Comparison of ENCODE assay signal across 10 mouse cellular contexts in genomic region chr4:137984212-137984611, GRCm38 (mm10). TPM values are rescaled to one million over a fixed set of nuclear protein-coding genes. Genes with fewer than 3 reads are reported as not detected.
DNase-seq lines count a peak whose midpoint lies in the region; ATAC-seq lines count a peak whose summit lies in the region.
"Had no signal": no experiment of that assay in that cellular context is flagged by ENCODE, and none has a peak within 500 bp of the region (broad histone marks: within the 10 kb centered on the region; RNA-seq: fewer than 3 reads in every experiment).

No protein-coding gene starts in this region.

- H3K4me2 ChIP-seq in lung, embryonic 16.5 days (ENCODE audit: low read depth, low read length), result no peak overlapping the region
- H3K4me2 ChIP-seq: heart, embryonic 15.5 days; liver, embryonic 12.5 days had no signal

- no peak overlapping the region for H3K4me3 ChIP-seq in embryonic facial prominence, embryonic 10.5 days
- no peak overlapping the region for H3K4me3 ChIP-seq in lung, embryonic 16.5 days (ENCODE audit: low read length)
- H3K4me3 ChIP-seq: heart, embryonic 15.5 days; liver, embryonic 12.5 days had no signal

- no peaks in the 10 kb centered on the region for H3K9me3 ChIP-seq in embryonic facial prominence, embryonic 10.5 days
- no peaks in the 10 kb centered on the region for H3K9me3 ChIP-seq in lung, embryonic 16.5 days (ENCODE audit: control insufficient read depth, low read length)
- H3K9me3 ChIP-seq: heart, embryonic 15.5 days; liver, embryonic 12.5 days had no signal

- peak; percentile 50 for DNase-seq in kidney, adult 18-20 months
- DNase-seq in kidney, adult 11 months, result no peak
- DNase-seq in embryonic facial prominence, embryonic 10.5 days (ENCODE audit: low spot score), result peak; percentile 49
- peak; percentile 68 for DNase-seq in heart, postnatal 4 days
- no peak for DNase-seq in T-cell, adult 2 months (ENCODE audit: low spot score)
- no peak for DNase-seq in thymus, postnatal 36 days
- DNase-seq: cerebellum, postnatal 36 days had no signal

- no peaks in the 10 kb centered on the region for H3K36me3 ChIP-seq in embryonic facial prominence, embryonic 10.5 days (replicated peaks)
- H3K36me3 ChIP-seq in lung, embryonic 16.5 days (ENCODE audit: control insufficient read depth, insufficient read depth, low read length), result no peaks in the 10 kb centered on the region
- H3K36me3 ChIP-seq: heart, embryonic 15.5 days; liver, embryonic 12.5 days had no signal

- 44% methylated on average over 10 of the region's 10 CpGs for WGBS in embryonic facial prominence, embryonic 10.5 days
- WGBS in lung, embryonic 16.5 days, result 29% methylated on average over 10 of the region's 10 CpGs

- H3K27me3 ChIP-seq in embryonic facial prominence, embryonic 10.5 days (replicated peaks; ENCODE audit: low read depth, poor library complexity, severe bottlenecking), result 0 out of 2 replicates have a peak, but pooled peaks cover 4% of the 10 kb centered on the region
- no peaks in the 10 kb centered on the region; the same call in 1 of the 2 replicates for H3K27me3 ChIP-seq in lung, embryonic 16.5 days (ENCODE audit: control insufficient read depth, insufficient read depth, low read depth, low read length)
- H3K27me3 ChIP-seq: heart, embryonic 15.5 days had no signal

- peak; percentile 54 for ATAC-seq in lung, embryonic 16.5 days (ENCODE audit: low read depth)
- ATAC-seq: liver, embryonic 12.5 days had no signal

- H3K4me1 ChIP-seq in embryonic facial prominence, embryonic 10.5 days, result peaks cover 5% of the 10 kb centered on the region
- H3K4me1 ChIP-seq in lung, embryonic 16.5 days (replicated peaks; ENCODE audit: control insufficient read depth, insufficient read depth, low read length), result peaks cover 5% of the 10 kb centered on the region; the same call in 1 of the 2 replicates
- H3K4me1 ChIP-seq: liver, embryonic 12.5 days had no signal

- no peak overlapping the region for H3K27ac ChIP-seq in embryonic facial prominence, embryonic 10.5 days (replicated peaks)
- no peak overlapping the region for H3K27ac ChIP-seq in lung, embryonic 16.5 days (ENCODE audit: low read length)
- H3K27ac ChIP-seq: heart, embryonic 15.5 days; liver, embryonic 12.5 days had no signal

- H3K9ac ChIP-seq in lung, embryonic 16.5 days (ENCODE audit: low read length), result peak overlapping the region; percentile 5; the same call in 1 of the 2 replicates
- H3K9ac ChIP-seq: heart, embryonic 15.5 days; liver, embryonic 12.5 days had no signal

RNA-seq across cellular contexts. Expression of gene Eif4g3, which starts 8.6 kb away (rescaled TPM):
- 39.7 and 41.9 TPM in 2 replicates for polyA plus RNA-seq in embryonic facial prominence, embryonic 10.5 days (2016; fragmentation: Nextera tagmentation; extraction: Ambion mirVana)
- 10 to 100 TPM; 57.8 to 59.2 TPM for total RNA-seq in heart, postnatal 4 days (2021)
- 23.8 and 24.8 TPM in 2 replicates for polyA plus RNA-seq in lung, embryonic 16.5 days (2015; fragmentation: Nextera tagmentation; extraction: Ambion mirVana)

Comparison
In these comparisons a context has a peak if more than half of its experiments do, and no peak if none do; other contexts are left out.
1. DNase-seq: peak in kidney, adult 18-20 months (single experiment), embryonic facial prominence, embryonic 10.5 days (single experiment) and heart, postnatal 4 days (single experiment); none in kidney, adult 11 months (single experiment), T-cell, adult 2 months (single experiment) and thymus, postnatal 36 days (0 of 2).